Mouse (Mus musculus) T-cell, adult 2 months (primary cell): Measurements from ENCODE around the gene Cdk6.
A peak's percentile ranks its signal among the peaks of the same experiment; 100 is the strongest.
"Not testable (repeated sequence)": the region's sequence is repeated elsewhere in the genome, so short reads cannot be mapped to it uniquely, and the experiment has no call there.

ENCODE experiments used
- DNase-seq: peaks from one replicate; pipeline ENCODE4 v3.0.0; 2022; ENCODE audit warnings: low spot score

The Cdk6 gene

DNA sequence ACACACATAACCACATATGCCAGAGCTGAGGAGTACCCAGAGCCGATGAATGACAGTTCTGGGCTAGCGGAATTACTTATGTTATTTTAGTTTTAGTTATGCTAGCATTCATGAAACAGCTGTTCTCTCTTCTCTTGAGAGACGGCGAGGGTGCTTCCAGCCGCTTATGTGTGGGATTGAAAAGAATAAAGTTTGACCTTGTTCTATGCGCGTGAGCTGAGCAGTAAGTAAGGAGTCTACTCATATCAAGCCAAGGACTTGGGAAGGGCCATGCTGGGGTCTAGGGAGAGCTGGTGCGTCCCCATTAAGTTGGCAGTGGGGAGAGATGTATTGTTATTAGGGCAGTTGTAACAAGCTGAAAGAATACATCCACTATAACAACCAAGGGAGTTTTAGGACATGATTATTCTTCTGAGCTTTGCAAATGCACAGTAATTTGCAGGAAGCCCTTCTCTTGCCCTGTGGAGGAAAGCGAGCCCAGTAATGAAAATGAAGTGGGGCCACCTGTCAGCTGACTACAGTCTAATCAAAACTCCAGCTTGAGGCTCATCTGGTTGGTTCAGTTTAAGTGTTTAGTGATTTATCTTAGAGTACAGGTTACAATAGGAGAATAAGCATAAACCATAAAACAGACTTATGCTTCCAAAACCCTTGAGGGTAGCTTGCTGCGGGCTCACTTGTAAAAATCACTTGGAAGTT, 170.0 kb downstream of the Cdk6 start:
- DNase-seq, result no peak

DNA sequence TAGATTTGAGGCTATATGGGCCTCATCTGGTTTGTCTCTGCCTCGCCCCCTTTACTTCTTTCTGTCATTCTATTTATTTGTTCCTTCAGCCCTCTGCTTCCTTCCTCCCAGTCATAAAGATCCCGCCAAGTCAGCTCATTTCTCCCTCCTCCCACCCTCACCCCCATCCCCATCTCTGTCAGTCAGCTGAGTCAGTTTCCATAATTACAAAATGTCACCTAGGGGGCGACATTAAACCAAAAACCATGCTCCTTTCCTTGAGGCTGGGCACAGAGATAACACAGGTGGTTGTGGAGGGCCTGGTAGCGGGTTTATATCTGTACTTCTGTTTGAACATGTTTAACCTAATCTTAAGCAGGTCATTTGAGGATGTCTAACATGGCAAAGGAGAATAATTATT, 171.3 kb downstream of the Cdk6 start:
- DNase-seq, result no peak

DNA sequence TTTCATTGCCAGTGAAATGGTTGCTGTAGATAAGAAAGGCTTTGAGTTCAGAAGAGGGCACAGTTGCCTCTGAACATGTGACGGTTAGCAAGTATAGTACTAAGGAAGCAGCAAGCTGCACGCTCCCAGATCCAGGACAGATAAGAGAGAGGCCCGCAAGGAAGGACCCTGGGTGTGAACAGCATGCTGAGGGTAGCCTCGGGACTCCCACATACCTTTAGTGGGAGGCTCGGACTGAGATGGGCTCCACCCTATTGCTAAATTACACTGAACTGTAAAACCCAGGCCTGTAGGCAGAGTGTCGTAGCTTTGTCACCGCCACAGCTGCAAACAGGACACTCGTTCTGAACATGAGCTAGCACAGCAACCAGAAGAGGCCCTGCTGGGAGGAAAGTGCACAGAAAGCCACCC, 173.6 kb downstream of the Cdk6 start:
- no peak for DNase-seq

DNA sequence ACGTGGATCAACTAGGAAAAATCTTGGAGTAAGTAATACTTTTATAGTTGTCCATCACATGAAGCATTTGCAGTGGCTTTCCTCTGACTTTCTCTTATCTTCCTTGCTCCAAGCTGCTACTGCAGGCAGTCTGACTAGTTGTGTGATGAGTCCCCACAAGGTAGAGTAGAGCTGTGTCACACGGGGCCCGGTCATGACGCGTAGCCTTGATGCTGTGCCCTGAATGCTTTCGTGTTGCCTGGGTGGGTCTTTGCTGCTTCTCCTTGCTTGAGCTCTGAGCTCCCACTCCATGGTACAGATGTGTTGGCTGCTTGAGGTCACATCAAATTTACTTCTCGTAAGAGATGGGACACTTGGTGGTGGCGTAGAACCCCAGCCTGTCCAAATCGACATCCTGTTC, 174.2 kb downstream of the Cdk6 start:
- no peak for DNase-seq

DNA sequence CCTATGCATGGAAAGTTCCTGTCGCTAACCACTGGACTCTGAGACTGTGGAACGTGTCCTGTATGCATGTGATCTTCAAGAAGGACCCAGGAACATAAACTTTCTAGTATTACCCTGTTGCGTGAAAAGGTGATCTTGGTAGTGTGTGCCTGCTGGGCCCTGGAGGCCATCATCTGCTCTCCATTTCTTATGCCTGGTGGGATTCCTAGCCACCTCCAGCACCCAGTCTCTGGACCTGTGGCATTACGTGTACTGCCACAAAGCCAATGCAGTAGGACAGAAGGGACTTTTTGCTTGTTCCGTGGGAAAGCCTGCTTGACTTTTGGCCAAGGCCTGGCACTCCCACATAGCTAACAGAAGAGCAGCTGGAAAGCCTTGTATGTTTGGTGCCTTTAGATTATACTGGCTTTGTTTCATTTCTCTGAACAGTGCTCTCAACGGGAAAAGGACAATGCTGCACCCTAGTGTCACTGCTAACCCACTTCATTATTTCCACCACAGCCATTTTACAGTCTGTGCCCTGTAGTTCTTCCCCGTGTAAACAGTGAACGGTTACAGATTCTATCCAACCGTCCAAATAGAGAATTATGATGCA, 175.3 kb downstream of the Cdk6 start:
- DNase-seq, result no peak

DNA sequence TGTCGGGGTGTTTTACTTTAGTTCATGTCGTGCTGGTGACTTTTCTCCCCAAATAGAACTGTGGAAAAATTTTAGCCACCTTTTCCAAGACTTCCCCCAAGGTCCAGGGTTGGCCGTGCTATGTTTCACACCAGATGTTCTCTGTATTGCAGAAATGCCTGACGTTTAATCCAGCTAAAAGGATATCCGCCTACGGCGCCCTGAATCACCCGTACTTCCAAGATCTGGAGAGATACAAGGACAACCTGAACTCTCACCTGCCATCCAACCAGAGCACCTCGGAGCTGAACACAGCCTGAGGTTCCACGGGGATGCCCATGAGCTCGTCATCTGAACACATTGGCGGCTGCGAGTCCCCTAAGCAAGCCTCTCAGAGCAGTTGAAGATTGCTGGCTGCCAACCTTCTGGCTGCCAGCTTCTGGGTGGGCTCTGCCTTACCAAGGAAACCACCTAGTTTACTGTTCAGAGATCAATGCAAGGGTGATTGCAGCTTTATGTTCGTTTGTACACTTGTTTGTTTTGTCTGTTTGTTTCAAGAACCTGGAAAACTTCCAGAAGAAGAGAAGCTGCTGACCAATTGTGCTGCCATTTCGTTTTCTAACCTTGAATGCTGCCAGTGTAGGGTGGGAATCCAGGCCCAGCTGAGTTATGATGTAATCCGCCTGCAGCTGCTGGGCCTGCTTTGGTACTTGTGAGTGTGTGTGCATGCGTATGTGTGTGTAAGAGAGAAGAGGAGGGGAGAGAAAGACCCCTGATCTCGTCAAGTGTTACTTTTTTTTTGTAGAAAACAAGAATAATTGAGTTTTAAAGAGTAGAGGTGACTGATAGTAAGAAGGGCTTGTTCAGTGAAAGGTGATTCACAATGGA, 179.4 kb downstream of the Cdk6 start:
- no peak for DNase-seq

DNA sequence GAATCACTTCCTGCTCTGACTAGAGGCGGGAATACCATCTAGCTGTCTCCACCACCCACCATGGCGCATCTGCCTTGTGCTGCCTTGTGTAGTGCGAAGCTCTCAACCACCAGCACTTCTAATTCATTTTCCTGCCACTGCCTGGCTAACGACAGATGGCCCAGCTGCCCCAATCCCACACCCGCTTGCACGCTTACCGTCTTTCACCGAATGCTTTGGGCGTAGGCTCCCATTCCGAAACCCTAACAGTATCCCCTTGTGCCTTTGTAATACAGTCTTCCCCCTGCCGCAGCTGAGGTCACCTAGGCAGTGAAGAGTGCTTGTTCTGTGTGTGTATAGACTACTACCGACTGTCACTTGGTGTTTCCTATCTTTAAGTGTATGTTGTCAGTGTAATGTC, 180.5 kb downstream of the Cdk6 start:
- DNase-seq, result no peak

DNA sequence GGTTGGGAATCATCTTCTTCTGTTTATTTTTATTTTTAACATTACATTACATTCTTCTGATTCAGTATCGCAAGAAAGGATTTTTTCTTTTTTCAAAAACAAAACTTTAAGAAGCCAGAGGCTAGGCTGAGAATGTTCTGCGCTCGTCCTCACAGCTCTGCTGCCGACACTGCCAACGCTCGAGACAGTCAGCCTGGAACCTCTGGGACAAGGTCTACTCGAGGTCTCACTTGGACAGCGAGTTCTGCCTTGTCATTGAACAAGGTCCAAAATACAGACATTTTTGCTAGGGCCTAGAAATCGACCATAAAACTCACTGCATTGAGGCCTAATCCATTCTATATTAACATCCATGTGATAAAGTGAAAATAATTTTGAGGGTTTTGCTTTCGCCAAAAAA, 181.5 kb downstream of the Cdk6 start:
- DNase-seq, result no peak

DNA sequence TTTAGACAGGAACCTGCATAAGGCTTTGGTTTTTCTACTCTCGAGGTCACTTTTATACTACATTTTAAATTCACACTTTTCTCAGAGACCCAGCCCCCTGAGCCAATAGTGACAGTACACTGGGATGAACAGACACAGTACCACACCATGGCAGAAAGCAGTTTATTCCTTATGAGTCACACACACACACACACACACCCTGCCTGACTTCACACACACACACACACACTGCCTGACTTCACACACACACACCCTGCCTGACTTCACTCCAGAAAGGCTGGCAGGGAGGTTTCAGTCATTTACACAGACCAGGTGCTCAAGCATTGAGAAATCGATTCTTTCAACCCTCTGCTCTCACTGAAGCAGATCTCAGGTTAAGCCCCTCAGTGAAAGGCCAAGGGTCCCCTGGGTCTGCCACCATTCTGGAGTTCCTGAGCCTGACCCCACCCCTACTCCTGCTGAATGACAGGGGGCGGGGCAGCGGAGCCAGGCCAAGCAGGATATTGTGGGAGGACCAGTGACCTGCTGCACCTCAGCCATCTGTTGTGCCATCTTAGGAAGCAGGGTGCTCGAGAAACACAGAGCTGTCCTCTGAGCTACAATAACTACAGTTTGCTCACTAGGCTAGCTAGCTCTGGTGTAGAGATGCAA, 185.9 kb downstream of the Cdk6 start:
- DNase-seq, result no peak

DNA sequence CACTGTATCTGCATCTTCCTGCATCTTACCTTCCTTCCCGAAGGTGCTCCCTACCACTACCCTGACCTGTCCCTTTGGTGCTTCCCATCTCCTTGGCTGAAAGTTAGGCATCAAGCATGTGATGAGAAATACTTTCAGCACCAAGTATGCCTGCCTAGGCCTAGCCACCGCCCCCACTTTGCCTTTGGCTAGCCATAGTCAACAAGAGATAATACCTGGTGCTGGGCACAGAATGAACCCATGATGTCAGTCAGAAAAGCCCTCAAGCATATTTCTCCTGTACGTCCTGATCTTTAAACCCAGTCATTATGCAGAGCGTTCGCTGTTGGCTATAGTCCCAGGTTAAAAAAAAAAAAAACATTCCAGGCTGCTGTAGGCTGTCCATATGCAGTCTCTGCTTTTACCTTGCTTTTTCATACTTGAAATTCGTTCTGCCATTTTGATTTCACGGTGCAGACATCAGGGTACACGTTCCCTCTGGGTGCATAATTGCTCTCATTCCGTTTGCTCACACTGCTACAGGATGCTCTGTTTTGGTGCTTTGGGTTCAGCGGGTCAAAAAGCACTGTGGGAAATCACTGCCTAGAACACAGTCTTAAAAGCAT, 188.4 kb downstream of the Cdk6 start:
- no peak for DNase-seq

DNA sequence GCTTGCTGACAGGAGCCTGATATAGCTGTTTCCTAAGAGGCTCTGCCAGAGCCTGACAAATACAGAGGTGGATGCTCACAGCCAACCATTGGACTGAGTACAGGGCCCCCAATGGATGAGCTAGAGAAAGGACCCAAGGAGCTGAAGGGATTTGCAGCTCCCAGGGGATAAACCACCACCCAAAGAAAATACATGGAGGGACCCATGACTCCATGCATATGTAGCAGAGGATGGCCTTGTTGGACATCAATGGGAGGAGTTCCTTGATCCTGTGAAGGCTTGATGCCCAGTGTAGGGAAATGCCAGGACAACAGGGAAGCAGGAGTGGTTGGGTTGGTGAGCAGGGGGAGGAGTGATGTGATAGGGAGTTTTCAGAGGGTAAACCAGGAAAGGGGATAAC, 190.8 kb downstream of the Cdk6 start:
- DNase-seq, result not testable (repeated sequence)

DNA sequence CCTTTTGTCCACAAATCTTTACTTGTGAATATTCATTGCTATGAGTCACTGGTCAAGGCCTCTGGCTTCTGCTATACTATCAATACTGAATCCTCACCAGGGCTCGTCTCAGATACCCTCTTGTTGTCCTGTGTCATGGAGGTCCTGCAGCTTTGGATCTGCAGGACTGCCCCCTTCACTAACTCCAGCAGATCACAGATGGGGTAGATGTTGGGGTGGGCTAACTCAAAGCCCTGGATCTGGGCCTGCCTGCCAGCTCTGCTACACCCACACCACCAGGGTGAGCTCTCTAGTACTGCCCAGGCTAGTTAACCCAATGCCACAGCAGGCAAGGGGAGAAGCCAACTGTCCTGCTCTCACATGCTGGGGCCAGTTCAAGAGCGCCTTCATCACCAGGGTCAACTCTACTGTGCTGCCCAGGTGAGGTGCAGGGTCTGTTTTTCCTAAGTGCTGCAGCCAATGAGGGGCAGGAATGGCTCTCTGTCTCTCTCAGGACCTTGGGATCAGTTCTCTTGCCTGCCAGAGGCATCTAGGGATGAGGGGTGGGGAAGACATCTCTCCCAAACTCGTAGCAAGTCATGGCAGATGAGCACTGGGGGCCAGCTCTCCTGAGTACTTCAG, 195.4 kb downstream of the Cdk6 start:
- no peak for DNase-seq

DNA sequence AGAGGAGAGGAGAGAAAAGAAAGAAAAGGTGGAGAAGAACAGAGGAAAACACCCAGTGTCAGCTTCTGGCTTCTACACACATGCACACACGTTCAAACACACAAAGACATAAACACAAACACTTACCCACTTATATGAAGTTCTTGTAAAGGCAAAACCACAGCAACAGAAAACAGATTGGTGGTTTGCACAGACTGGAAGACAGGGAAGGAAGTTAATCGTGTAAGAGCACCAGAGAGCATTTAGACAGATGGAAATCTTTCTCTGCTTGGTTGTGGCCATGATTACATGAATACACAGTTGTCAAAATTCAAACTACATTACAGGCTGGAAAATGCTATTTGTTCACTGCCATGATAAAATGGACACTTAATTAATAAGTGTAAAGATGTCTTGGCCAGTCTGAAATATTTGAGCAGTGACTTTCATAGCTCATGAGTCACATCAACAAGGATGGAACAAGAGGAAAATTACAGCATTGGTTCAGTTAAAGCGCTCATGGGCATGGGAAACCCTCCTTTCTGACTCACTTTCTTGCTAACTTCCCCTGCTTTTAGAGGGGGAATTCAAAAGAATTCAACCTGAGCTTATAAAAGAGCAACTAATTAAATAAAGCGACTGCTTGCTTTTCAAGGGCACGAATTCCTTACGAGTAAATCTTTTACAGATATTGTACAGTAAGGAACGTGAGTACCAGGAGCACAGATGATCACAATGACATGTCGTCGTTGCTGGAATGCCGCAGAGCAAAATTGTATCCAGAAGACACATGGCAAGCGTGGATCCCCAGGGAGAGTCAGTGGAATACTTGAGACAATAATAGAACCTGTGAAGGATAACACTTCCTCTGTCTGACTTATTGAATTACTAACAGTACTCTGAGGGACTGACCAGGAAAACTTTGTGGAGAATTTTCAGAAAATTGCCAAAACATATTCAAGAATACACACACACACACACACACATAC, 197.5 kb downstream of the Cdk6 start:
- no peak for DNase-seq

DNA sequence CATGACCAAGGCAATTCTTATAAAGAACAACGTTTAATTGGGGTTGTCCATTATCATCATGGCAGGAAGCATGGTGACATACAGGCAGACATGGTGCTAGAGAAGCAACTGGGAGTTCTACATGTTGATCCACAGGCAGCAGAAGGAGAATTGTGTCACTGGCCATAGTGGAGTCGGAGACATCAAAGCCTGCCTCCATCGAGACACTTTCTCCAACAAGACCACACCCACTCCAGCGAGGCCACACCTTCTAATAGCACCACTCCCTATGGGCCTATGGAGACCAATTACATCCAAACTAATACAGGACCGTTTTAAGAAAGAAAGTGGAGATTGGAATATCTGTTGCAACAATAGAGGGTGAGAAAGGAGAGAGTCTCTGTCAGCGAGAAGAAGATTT, 200.6 kb downstream of the Cdk6 start:
- no peak for DNase-seq

DNA sequence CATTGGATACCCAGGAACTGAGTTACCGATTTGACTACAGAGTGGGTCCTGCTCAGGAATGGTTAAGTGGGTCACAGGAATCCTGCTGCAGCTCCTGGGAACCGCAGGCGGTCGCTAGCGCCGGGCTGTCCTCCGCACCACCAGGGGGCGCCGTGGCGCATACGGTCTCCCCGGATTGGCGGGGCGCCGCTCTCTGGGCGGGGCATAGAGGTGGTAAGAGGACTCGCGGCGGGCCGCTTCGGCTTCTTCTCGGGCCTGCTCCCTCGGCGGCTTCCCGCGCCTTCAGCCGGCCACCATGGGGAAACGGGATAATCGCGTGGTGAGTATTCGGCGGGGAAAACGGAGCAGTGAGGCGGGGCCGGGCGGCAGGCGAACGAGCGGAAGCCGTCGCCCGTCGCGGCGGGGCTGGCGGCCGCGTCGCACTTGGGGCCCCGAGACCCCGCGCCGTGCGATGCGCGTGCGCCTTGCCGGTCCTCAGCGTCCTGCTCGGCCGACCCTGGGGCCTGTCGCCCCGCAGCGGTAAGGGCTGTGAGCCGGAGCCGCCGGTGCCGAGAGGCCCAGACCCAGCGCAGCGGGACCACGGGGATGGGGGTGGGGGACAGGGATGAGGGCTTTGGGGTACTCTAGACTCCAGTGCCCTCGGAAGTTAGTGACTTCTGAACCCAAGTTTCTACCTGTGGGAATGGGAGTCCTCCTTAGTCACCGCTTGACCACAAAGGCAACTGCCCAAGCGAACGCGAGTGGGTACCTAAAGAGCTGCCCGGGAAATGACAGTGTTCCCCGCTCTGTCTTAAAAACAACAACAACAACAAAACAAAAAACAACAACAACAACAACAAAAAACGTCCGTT, 202.6 kb downstream of the Cdk6 start, which contains the start of gene Fam133b:
Fam133b (plus strand) TSS at position 205 of the 851 bp plus-strand sequence.
- peak; percentile 93 for DNase-seq

DNA sequence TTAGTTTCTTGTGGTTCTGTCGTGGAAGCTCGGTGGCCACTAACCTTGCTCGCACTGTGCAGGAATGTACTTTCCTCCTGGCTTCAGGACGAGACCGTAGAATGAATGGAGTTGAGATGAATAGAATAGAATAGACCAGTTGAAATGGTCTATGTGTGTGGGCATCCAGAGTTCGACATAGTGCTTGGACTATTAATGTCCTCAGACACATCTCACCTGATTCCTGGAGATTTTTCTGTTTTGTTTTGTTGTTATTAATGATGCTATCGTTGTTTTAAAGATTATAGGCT, 203.1 kb downstream of the Cdk6 start:
- DNase-seq, result no peak

DNA sequence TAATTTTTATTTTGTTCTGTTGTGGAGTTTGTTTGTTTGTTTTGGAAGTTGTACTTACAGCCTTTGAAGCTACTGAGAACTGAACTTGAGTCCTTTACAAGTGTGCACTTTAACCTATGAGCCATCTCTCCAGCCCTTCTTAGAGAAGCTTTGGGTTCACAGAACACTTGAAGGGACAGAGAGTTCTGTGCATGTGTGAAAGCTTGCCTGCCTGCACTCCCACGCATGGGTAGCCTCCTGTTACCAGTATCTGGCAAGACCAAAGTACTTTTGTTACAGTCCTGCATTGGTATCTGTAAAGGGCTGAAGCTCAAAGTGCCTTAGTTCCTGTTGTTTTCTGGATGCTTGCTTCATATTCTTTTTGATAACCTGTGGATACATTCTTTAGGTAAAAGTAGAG, 204.9 kb downstream of the Cdk6 start:
- DNase-seq, result no peak

DNA sequence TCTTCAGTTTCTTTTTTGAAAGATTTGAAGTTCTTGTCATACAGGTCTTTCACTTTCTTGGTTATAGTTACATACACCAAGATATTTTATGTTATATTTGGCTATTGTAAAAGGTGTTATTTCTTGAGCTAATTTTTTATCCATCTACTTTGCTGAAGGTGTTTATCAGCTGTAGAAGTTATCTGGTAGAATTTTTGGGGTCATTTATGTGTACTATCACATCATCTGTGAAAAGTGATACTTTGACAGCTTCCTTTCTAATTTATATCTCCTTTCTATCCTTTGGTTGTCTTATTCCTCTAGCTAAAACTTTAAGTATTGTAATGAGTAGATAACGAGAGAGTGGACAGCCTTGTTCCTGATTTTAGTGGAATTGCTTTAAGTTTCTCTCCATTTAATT, 210.2 kb downstream of the Cdk6 start:
- no peak for DNase-seq

DNA sequence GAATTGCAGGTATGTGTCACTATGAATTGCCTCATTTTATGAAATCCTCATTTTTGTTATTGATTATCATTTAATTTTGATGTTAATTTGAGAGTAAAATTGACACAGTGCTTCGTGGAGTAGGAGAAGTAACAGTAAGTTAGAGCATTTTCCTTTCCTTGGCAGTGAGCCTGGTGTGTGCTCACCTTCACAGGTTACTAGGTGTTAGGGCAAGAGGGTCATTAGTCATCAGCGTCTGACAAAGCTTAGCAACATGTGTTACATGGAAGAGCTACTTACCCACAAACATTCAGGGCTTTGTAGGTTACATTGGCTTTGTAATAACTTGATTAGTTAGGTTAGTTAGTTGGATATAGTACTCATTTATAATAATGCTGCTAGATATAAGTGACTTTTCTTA, 212.9 kb downstream of the Cdk6 start:
- no peak for DNase-seq

DNA sequence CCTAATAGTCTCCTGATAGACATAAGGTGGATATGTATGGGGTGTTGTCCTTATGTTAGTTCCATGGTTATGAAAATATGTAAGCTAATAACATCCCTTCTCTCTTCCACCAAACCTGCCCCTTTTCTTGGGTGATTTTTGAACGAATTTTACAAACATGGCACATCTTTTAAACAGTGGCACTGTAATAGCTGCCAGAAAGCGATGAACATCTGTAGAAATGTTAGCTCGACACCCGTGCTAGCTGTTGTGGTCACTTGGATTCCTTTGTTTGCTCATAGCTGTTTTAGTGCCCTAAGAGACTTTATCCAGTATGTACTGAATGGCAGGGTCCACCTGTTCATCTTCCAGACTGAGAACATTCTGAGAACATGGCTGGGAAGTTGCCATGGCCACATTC, 230.0 kb downstream of the Cdk6 start, which contains the start of gene 1700109H08Rik:
1700109H08Rik (plus strand) TSS at position 301 of the 400 bp plus-strand sequence.
- no peak for DNase-seq
